Mouse (Mus musculus) kidney, adult 10 weeks (tissue): ENCODE measurements around the gene Gm10837. TPM values are rescaled to one million over a fixed set of nuclear protein-coding genes. Genes with fewer than 3 reads are reported as not detected.

Experiments used
- polyA plus RNA-seq: library from polyadenylated mRNA; stranded (reverse); fragments of 350-450 nt; fragmentation: Illumina TruSeq; extraction: RNeasy Lipid Tissue Mini Kit (QIAGEN cat#74804); gene quantifications from one replicate; pipeline ENCODE4 v1.2.3, GENCODE M21; 2014; ENCODE audit warnings: low read depth, low replicate concordance

Gm10837 gene
- not detected for polyA plus RNA-seq

GRCm38 (mm10) chr14:122490441-122491328 lies at the start of gene Gm10837:
TSS of gene Gm10837 (plus strand) at chr14:122490586.

GRCm38 (mm10) chr14:122450496-122451382 lies 39.6 kb upstream of the Gm10837 start, which contains the start of gene Gm5089:
TSS of gene Gm5089 (minus strand) at chr14:122451115.

GRCm38 (mm10) chr14:122464763-122465741 lies 25.3 kb upstream of the Gm10837 start, which contains the start of gene Zic5:
TSS of gene Zic5 (minus strand) at chr14:122465677.

DNA sequence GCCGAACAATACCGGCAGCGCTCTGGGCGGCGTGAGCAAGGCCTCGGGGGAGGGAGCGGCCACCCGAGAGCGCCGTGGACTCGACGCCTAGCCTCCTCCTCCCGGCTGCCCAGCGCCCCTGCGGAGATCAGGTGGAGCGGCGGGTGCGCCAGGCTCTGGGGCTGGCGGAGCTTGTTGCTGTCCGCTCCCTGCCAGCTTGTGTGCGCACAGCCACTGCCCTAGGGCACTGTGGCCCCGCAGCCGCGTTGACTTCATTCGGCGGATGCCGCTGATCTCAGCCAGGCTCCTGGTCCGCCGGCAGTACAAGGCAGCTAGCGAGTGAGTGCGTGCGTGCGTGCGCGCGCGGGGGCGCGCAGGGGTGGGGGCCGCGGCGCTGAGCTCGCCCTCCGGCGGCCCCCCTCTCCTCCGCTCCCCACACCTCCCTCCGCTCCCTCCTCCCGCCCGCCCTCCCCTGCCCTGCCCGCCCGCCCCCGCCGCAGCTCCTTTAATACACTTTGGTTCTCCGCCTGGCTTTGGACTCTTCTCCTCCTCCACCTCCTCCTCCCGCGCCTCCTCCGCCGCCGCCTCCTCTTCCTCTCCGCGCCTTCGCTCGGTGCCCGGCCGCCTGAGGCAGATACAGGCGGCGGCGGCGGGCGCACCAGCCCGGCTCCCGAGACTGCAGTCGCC lies 15.4 kb upstream of the Gm10837 start, which contains the start of gene Zic2:
Zic2 (plus strand) TSS at position 545 of the 666 bp plus-strand sequence.

DNA sequence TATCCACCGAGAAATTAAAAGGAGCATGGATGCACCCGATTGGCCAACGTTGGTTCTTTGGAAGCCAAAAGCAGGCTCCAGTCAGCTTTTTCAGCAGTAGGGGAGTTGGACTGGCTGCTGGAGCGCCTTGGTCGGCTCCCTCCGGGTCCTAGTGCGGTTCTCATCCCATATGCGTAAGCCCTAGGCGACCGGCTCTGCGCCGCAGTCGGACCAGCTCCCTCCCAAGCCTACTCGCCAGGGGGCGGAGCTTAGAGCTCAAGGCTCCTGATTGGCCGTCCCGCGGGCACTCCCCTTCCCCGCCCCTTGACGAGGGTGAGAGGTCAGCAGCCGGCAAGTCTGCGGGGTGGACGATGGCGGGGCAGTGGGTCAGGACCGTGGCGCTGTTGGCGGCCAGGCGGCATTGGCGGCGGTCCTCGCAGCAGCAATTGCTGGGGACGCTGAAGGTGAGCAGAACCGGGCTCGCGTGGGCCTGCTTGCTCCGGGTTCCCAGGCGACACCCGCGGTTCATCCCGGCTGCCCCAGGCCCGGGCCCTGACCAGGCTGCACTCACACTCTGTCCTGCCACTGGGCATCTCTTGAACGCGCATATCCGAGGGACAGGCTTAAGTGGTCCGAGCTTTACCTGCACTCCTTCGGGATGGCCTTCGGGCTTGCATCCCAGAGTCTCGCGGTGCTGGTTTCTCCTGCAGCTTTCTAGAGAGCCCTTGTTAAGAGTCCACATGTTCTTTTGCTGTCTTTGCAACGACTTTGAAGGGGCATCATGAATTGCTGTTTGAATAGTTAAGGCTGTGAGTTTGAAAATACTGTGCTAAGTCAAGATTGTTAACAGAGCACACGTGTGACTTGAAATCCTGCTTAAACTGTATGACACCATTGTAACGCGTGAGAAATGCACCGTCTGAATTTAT lies 43.9 kb downstream of the Gm10837 start, which contains the start of gene Pcca:
Pcca (plus strand) TSS at position 308 of the 908 bp plus-strand sequence.

Other genes with a start within 250 kb of the Gm10837 start
- gene Gm5089, start 39.5 kb upstream of the Gm10837 start, polyA plus RNA-seq = not detected
- not detected for gene Zic5, start 24.9 kb upstream of the Gm10837 start, polyA plus RNA-seq
- not detected for gene Zic2, start 15.2 kb upstream of the Gm10837 start, polyA plus RNA-seq
- 137 TPM for gene Pcca, start 43.7 kb downstream of the Gm10837 start, polyA plus RNA-seq